Mouse (Mus musculus): ENCODE results near the gene Tmem217. TPM values are rescaled to one million over a fixed set of nuclear protein-coding genes. Genes with fewer than 3 reads are reported as not detected.

Tmem217 gene
- polyA plus RNA-seq, 1 experiment from 2014 or later, result 0.89 TPM

- no peak overlapping the region for H3K9ac ChIP-seq (ENCODE audit: low read depth, low read length)
- no peaks in the 10 kb centered on the region for H3K4me1 ChIP-seq (ENCODE audit: control insufficient read depth, insufficient read depth, low read length)
- no peak for ATAC-seq
- no peak overlapping the region for H3K4me2 ChIP-seq (ENCODE audit: low read length)
- no peaks in the 10 kb centered on the region for H3K27me3 ChIP-seq (ENCODE audit: control insufficient read depth, insufficient read depth, low read depth, low read length)
- 95% methylated on average over 7 of the region's 7 CpGs for WGBS
- H3K27ac ChIP-seq (ENCODE audit: low read length), result no peak overlapping the region
- H3K36me3 ChIP-seq (ENCODE audit: control insufficient read depth, insufficient read depth, low read length), result no peaks in the 10 kb centered on the region
- no peak overlapping the region for H3K4me3 ChIP-seq (ENCODE audit: low read depth, low read length)
- H3K9me3 ChIP-seq (replicated peaks; ENCODE audit: control insufficient read depth, low read length, poor library complexity, severe bottlenecking), result no peaks in the 10 kb centered on the region
Observed at GRCm38 (mm10) chr17:29556893-29557292, 4.7 kb upstream of the Tmem217 start.

GRCm38 (mm10) chr17:29556456-29556855, 4.3 kb upstream of the Tmem217 start:
- 92% methylated on average over 10 of the region's 10 CpGs for WGBS
- no peaks in the 10 kb centered on the region for H3K9me3 ChIP-seq (replicated peaks; ENCODE audit: control insufficient read depth, low read length, poor library complexity, severe bottlenecking)
- H3K27me3 ChIP-seq (ENCODE audit: control insufficient read depth, insufficient read depth, low read depth, low read length), result no peaks in the 10 kb centered on the region
- no peak overlapping the region for H3K4me3 ChIP-seq (ENCODE audit: low read depth, low read length)
- no peaks in the 10 kb centered on the region for H3K4me1 ChIP-seq (ENCODE audit: control insufficient read depth, insufficient read depth, low read length)
- H3K27ac ChIP-seq (ENCODE audit: low read length), result no peak overlapping the region
- no peak overlapping the region for H3K4me2 ChIP-seq (ENCODE audit: low read length)
- no peak overlapping the region for H3K9ac ChIP-seq (ENCODE audit: low read depth, low read length)
- ATAC-seq, result no peak
- H3K36me3 ChIP-seq (ENCODE audit: control insufficient read depth, insufficient read depth, low read length), result no peaks in the 10 kb centered on the region

DNA sequence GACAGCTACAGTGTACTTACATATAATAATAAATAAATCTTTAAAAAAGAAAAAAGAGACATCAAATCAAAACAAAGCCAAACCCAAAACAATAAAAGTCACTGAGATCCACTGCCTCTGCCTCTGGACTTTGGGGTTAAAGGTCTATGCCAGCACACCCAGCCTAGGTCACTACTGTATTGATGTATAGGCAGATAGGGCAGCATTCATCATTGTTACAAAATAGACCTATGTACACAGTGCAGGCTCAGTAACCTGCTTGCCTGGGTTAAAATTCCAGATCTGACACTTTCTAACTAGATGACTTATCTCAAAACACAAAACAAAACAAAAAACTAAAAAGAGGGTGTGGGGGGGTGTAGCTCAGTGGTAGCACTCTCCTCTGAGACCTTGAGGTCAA, 2.0 kb upstream of the Tmem217 start:
- no peak overlapping the region for H3K9ac ChIP-seq (ENCODE audit: low read depth, low read length)
- no peak overlapping the region for H3K27ac ChIP-seq (ENCODE audit: low read length)
- H3K4me1 ChIP-seq (ENCODE audit: control insufficient read depth, insufficient read depth, low read length), result peaks cover 13% of the 10 kb centered on the region
- H3K9me3 ChIP-seq (replicated peaks; ENCODE audit: control insufficient read depth, low read length, poor library complexity, severe bottlenecking), result no peaks in the 10 kb centered on the region
- no peak overlapping the region for H3K4me3 ChIP-seq (ENCODE audit: low read depth, low read length)
- no peaks in the 10 kb centered on the region for H3K27me3 ChIP-seq (ENCODE audit: control insufficient read depth, insufficient read depth, low read depth, low read length)
- H3K36me3 ChIP-seq (ENCODE audit: control insufficient read depth, insufficient read depth, low read length), result no peaks in the 10 kb centered on the region
- H3K4me2 ChIP-seq (ENCODE audit: low read length), result no peak overlapping the region
- no peak for ATAC-seq

DNA sequence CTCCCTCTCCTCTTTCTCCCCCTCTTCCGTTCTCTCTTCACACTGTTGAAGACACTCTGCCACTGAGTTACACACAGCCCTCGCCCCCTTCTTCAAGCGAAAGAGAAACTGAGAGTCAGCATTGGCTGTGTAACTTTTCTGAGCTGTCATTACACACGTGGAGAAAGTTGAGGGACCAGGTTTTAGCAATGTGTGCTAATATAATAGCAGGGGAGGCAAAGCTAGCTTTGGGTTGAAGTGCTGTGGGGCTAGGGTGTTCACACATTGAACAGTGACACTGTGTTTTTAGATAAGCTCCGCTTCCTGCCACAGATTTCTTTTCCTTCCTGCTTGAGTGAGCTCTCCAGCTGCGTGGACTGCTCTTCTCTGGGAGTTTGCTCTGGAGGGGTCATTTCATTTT, 1.2 kb downstream of the Tmem217 start:
- no peak overlapping the region for H3K4me3 ChIP-seq (ENCODE audit: low read depth, low read length)
- no peak for ATAC-seq
- no peaks in the 10 kb centered on the region for H3K9me3 ChIP-seq (replicated peaks; ENCODE audit: control insufficient read depth, low read length, poor library complexity, severe bottlenecking)
- no peak overlapping the region for H3K27ac ChIP-seq (ENCODE audit: low read length)
- peak overlapping the region; percentile 93 for H3K4me2 ChIP-seq (ENCODE audit: low read length)
- H3K9ac ChIP-seq (ENCODE audit: low read depth, low read length), result no peak overlapping the region
- H3K36me3 ChIP-seq (ENCODE audit: control insufficient read depth, insufficient read depth, low read length), result no peaks in the 10 kb centered on the region
- 62% methylated on average over 6 of the region's 6 CpGs for WGBS
- H3K27me3 ChIP-seq (ENCODE audit: control insufficient read depth, insufficient read depth, low read depth, low read length), result no peaks in the 10 kb centered on the region
- peaks cover 13% of the 10 kb centered on the region for H3K4me1 ChIP-seq (ENCODE audit: control insufficient read depth, insufficient read depth, low read length)

GRCm38 (mm10) chr17:29549543-29550428, 2.4 kb downstream of the Tmem217 start, which contains the start of the genes Gm17657 and Tbc1d22b:
Gm17657 (minus strand) TSS chr17:29549638.
Tbc1d22b (plus strand) TSS chr17:29549785.
- Histone ChIP-seq H3K36me3 (ENCODE audit: control insufficient read depth, insufficient read depth, low read length) (no peaks in the 10 kb centered on the region), H3K4me3 (ENCODE audit: low read depth, low read length) (peak within 1 kb of the TSS; percentile 94), H3K4me1 (ENCODE audit: control insufficient read depth, insufficient read depth, low read length) (peaks cover 13% of the 10 kb centered on the region), H3K27ac (ENCODE audit: low read length) (peak within 1 kb of the TSS; percentile 34; the same call in 1 of the 2 replicates), H3K27me3 (ENCODE audit: control insufficient read depth, insufficient read depth, low read depth, low read length) (no peaks in the 10 kb centered on the region), H3K9ac (ENCODE audit: low read depth, low read length) (peak within 1 kb of the TSS; percentile 94), H3K4me2 (ENCODE audit: low read length) (peak within 1 kb of the TSS; percentile 93), H3K9me3 (replicated peaks; ENCODE audit: control insufficient read depth, low read length, poor library complexity, severe bottlenecking) (no peaks in the 10 kb centered on the region)
- 2% methylated on average over 43 of the region's 44 CpGs for WGBS
- peak; percentile 98 for ATAC-seq

DNA sequence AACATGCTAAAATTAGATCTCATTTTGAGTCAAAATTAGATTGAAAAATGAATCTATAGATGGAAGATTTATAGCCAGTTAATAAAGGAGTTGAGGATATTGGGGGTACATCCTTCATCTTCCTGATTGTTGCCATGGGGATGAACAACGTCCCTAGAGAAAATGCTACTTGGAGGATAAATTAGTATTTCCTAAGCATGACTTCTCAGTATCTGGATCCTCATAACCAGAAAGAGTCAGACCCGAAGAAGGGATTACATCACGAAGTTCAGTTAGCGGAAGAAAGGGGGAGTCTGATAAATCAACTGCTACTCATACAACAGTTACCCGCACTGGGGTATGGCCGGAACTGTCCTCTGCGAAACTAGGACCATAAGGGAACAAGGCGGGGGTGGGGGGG, 3.2 kb downstream of the Tmem217 start:
- no peaks in the 10 kb centered on the region for H3K9me3 ChIP-seq (replicated peaks; ENCODE audit: control insufficient read depth, low read length, poor library complexity, severe bottlenecking)
- no peaks in the 10 kb centered on the region for H3K36me3 ChIP-seq (ENCODE audit: control insufficient read depth, insufficient read depth, low read length)
- 58% methylated on average over 8 of the region's 8 CpGs for WGBS
- H3K27ac ChIP-seq (ENCODE audit: low read length), result no peak overlapping the region
- no peaks in the 10 kb centered on the region for H3K27me3 ChIP-seq (ENCODE audit: control insufficient read depth, insufficient read depth, low read depth, low read length)
- no peak for ATAC-seq
- H3K4me3 ChIP-seq (ENCODE audit: low read depth, low read length), result no peak overlapping the region
- H3K4me1 ChIP-seq (ENCODE audit: control insufficient read depth, insufficient read depth, low read length), result peaks cover 13% of the 10 kb centered on the region
- H3K9ac ChIP-seq (ENCODE audit: low read depth, low read length), result no peak overlapping the region
- peak overlapping the region; percentile 93 for H3K4me2 ChIP-seq (ENCODE audit: low read length)

GRCm38 (mm10) chr17:29548494-29548893, 3.7 kb downstream of the Tmem217 start:
- H3K27ac ChIP-seq (ENCODE audit: low read length), result no peak overlapping the region
- H3K27me3 ChIP-seq (ENCODE audit: control insufficient read depth, insufficient read depth, low read depth, low read length), result no peaks in the 10 kb centered on the region
- peaks cover 13% of the 10 kb centered on the region for H3K4me1 ChIP-seq (ENCODE audit: control insufficient read depth, insufficient read depth, low read length)
- no peaks in the 10 kb centered on the region for H3K36me3 ChIP-seq (ENCODE audit: control insufficient read depth, insufficient read depth, low read length)
- 78% methylated on average over 3 of the region's 3 CpGs for WGBS
- no peak overlapping the region for H3K9ac ChIP-seq (ENCODE audit: low read depth, low read length)
- no peak overlapping the region for H3K4me3 ChIP-seq (ENCODE audit: low read depth, low read length)
- H3K9me3 ChIP-seq (replicated peaks; ENCODE audit: control insufficient read depth, low read length, poor library complexity, severe bottlenecking), result no peaks in the 10 kb centered on the region
- no peak for ATAC-seq
- no peak overlapping the region for H3K4me2 ChIP-seq (ENCODE audit: low read length)

- Histone ChIP-seq H3K9me3 (replicated peaks; ENCODE audit: control insufficient read depth, low read length, poor library complexity, severe bottlenecking) (no peaks in the 10 kb centered on the region), H3K4me3 (ENCODE audit: low read depth, low read length) (no peak overlapping the region), H3K36me3 (ENCODE audit: control insufficient read depth, insufficient read depth, low read length) (no peaks in the 10 kb centered on the region), H3K27ac (ENCODE audit: low read length) (no peak overlapping the region), H3K4me2 (ENCODE audit: low read length) (no peak overlapping the region), H3K27me3 (ENCODE audit: control insufficient read depth, insufficient read depth, low read depth, low read length) (no peaks in the 10 kb centered on the region), H3K4me1 (ENCODE audit: control insufficient read depth, insufficient read depth, low read length) (peaks cover 2% of the 10 kb centered on the region), H3K9ac (ENCODE audit: low read depth, low read length) (no peak overlapping the region)
- ATAC-seq, result no peak
- WGBS, result 94% methylated on average over 5 of the region's 5 CpGs
Observed at GRCm38 (mm10) chr17:29545241-29545640, 6.9 kb downstream of the Tmem217 start.

GRCm38 (mm10) chr17:29544064-29544463, 8.1 kb downstream of the Tmem217 start:
- WGBS, result 72% methylated on average over 2 of the region's 2 CpGs
- Histone ChIP-seq H3K4me3 (ENCODE audit: low read depth, low read length) (no peak overlapping the region), H3K9ac (ENCODE audit: low read depth, low read length) (no peak overlapping the region), H3K27me3 (ENCODE audit: control insufficient read depth, insufficient read depth, low read depth, low read length) (no peaks in the 10 kb centered on the region), H3K36me3 (ENCODE audit: control insufficient read depth, insufficient read depth, low read length) (no peaks in the 10 kb centered on the region), H3K27ac (ENCODE audit: low read length) (no peak overlapping the region), H3K4me2 (ENCODE audit: low read length) (no peak overlapping the region), H3K9me3 (replicated peaks; ENCODE audit: control insufficient read depth, low read length, poor library complexity, severe bottlenecking) (no peaks in the 10 kb centered on the region), H3K4me1 (ENCODE audit: control insufficient read depth, insufficient read depth, low read length) (no peaks in the 10 kb centered on the region)
- ATAC-seq, result no peak

Data from midbrain, embryonic 16.5 days (tissue).